Mouse (Mus musculus): ENCODE measurements at regions not wholly inside any gene's neighbourhood (a gene's known extent, or its start where the extent isn't known, plus 50 kb on each side); places are given as distances from the start of the nearest gene placed in this dataset.
"Not testable (repeated sequence)": the region's sequence is repeated elsewhere in the genome, so short reads cannot be mapped to it uniquely, and the experiment has no call there.

GRCm38 (mm10) chr5:45382804-45383203 lies 67.2 kb downstream of the Qdpr start:
- no peak for DNase-seq

GRCm38 (mm10) chr5:45378486-45378885 lies 71.5 kb downstream of the Qdpr start:
- DNase-seq = no peak

- DNase-seq = no peak
Measured at GRCm38 (mm10) chr5:45373069-45373468, 77.0 kb downstream of the Qdpr start.

GRCm38 (mm10) chr5:45368451-45368850 lies 81.6 kb downstream of the Qdpr start:
- DNase-seq = no peak

- no peak for DNase-seq
Measured at GRCm38 (mm10) chr5:45360189-45360588, 89.8 kb downstream of the Qdpr start.

- DNase-seq = no peak
Measured at GRCm38 (mm10) chr5:45340411-45340810, 109.6 kb downstream of the Qdpr start.

- no peak for DNase-seq
Measured at GRCm38 (mm10) chr5:45336801-45337200, 113.2 kb downstream of the Qdpr start.

- not testable (repeated sequence) for DNase-seq
Measured at GRCm38 (mm10) chr5:45324468-45324867, 125.6 kb downstream of the Qdpr start.

- no peak for DNase-seq
Measured at GRCm38 (mm10) chr5:45323500-45323899, 126.5 kb downstream of the Qdpr start.

GRCm38 (mm10) chr5:45318026-45318425 lies 132.0 kb downstream of the Qdpr start:
- DNase-seq = no peak

GRCm38 (mm10) chr5:45301120-45301519 lies 148.9 kb downstream of the Qdpr start:
- no peak for DNase-seq

- DNase-seq = no peak
Measured at GRCm38 (mm10) chr5:45298872-45299271, 151.2 kb downstream of the Qdpr start.

GRCm38 (mm10) chr5:45295134-45295533 lies 154.9 kb downstream of the Qdpr start:
- DNase-seq = no peak

GRCm38 (mm10) chr5:45292833-45293546 lies 157.0 kb downstream of the Qdpr start:
- DNase-seq = peak in 1 of 2 experiments; percentile 2

GRCm38 (mm10) chr5:45292383-45292782 lies 157.7 kb downstream of the Qdpr start:
- DNase-seq = no peak

- DNase-seq = no peak
Measured at GRCm38 (mm10) chr5:45291752-45292151, 158.3 kb downstream of the Qdpr start.

- DNase-seq = no peak
Measured at GRCm38 (mm10) chr5:45291276-45291675, 158.8 kb downstream of the Qdpr start.

GRCm38 (mm10) chr5:45286454-45286853 lies 163.6 kb downstream of the Qdpr start:
- no peak for DNase-seq

- DNase-seq = no peak
Measured at GRCm38 (mm10) chr5:45284680-45285079, 165.4 kb downstream of the Qdpr start.

- no peak for DNase-seq
Measured at GRCm38 (mm10) chr5:45283908-45284415, 166.1 kb downstream of the Qdpr start.

- peak; percentile 23 to 30 for DNase-seq
Measured at GRCm38 (mm10) chr5:45282207-45282930, 167.7 kb downstream of the Qdpr start.

GRCm38 (mm10) chr5:45278571-45278970 lies 171.5 kb downstream of the Qdpr start:
- peak; percentile 91 to 92 for DNase-seq

- peak in 1 of 2 experiments; percentile 11 for DNase-seq
Measured at GRCm38 (mm10) chr5:45278005-45278432, 172.0 kb downstream of the Qdpr start.

GRCm38 (mm10) chr5:45270679-45271078 lies 179.4 kb downstream of the Qdpr start:
- DNase-seq = no peak
